Mouse (Mus musculus) E14TG2a.4 (cell line): ENCODE data around the gene Slc24a5.

Experiments
- CTCF ChIP-seq: conservative IDR thresholded peaks from 2 replicates; pipeline ENCODE4 v1.5.1; 2014; ENCODE audit warnings: low read length
- NANOG ChIP-seq: IDR thresholded peaks from 2 replicates; pipeline ENCODE4 v1.6.1; 2014; ENCODE audit warnings: borderline replicate concordance, low read length, mixed read lengths

DNA sequence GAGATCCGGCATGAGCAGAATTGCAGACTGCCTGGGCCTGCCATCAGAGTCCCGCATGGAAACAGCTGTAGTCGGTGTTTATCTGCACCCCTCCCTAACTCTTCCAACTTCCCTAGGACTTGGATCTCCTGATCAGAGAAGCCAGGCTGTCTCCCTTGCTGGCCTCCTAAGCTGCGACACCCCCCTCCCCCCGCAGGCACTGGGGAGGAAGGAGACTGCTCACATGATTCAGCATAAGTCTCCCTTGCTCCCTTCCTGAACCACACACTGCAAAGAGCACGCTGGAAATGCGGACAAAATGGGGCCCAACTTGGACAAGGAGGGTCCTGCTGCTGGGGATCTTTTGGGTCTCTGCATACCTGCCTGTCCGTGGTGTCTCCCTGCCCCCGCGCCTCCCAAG is at the start of gene Slc24a5:
- TF ChIP-seq CTCF (no peak), NANOG (no peak)
